Mouse (Mus musculus) hindbrain, embryonic 11.5 days (tissue): ENCODE results near the gene Faap100. TPM values are rescaled to one million over a fixed set of nuclear protein-coding genes. Genes with fewer than 3 reads are reported as not detected.

ENCODE experiments used
- ATAC-seq: fragments of 200-750 bp; cut with Nextera tagmentation; 2 replicates; pipeline ENCODE4 v1.8.0; 2017; ENCODE audit warnings: mild to moderate bottlenecking, moderate TSS enrichment, moderate library complexity; ENCODE audit not compliant: low FRiP score
- DNase-seq: peaks from one replicate; pipeline ENCODE4 v3.0.0-alpha.2; 2015; ENCODE audit warnings: low spot score
- H3K27ac ChIP-seq: fragments of 300-500 bp; sonication (generic); 2 replicates; pipeline ENCODE4 v1.5.1; 2014; ENCODE audit warnings: mild to moderate bottlenecking, low read depth, low read length
- H3K27me3 ChIP-seq: fragments of 300-500 bp; sonication (generic); 2 replicates; pipeline ENCODE4 v1.6.1; 2014; ENCODE audit warnings: mild to moderate bottlenecking, low read length, moderate library complexity, mixed read lengths; ENCODE audit not compliant: control insufficient read depth, insufficient read depth
- H3K36me3 ChIP-seq: fragments of 300-500 bp; sonication (generic); 2 replicates; pipeline ENCODE4 v1.6.1; 2014; ENCODE audit warnings: mild to moderate bottlenecking, low read length, moderate library complexity, mixed read lengths; ENCODE audit not compliant: control insufficient read depth, insufficient read depth
- H3K4me1 ChIP-seq: fragments of 300-500 bp; sonication (generic); replicated peaks from 2 replicates; pipeline ENCODE4 v1.6.1; 2014; ENCODE audit warnings: low read length, mixed read lengths; ENCODE audit not compliant: control insufficient read depth, insufficient read depth
- H3K4me2 ChIP-seq: fragments of 300-500 bp; sonication (generic); replicated peaks from 2 replicates; pipeline ENCODE4 v1.6.1; 2014; ENCODE audit warnings: mild to moderate bottlenecking, low read depth, low read length
- H3K4me3 ChIP-seq: fragments of 300-500 bp; sonication (generic); 2 replicates; pipeline ENCODE4 v1.5.1; 2014; ENCODE audit warnings: low read depth, low read length
- H3K9ac ChIP-seq: fragments of 300-500 bp; sonication (generic); 2 replicates; pipeline ENCODE4 v1.6.1; 2014; ENCODE audit warnings: low read depth, low read length
- H3K9me3 ChIP-seq: fragments of 300-500 bp; sonication (generic); 2 replicates; pipeline ENCODE4 v1.6.1; 2016; ENCODE audit warnings: low read length; ENCODE audit not compliant: control insufficient read depth
- WGBS: fragments of 180-500 bp; shearing (Covaris S2); extraction: QIAGEN DNeasy Blood & Tissue Kit; methylation state at CpG from one replicate; pipeline ENCODE4 v1.1.7; 2014; 5-methylcytosine and 5-hydroxymethylcytosine counted together
- polyA plus RNA-seq: library from polyadenylated mRNA; unstranded; fragments of >200 nt; fragmentation: Nextera tagmentation; extraction: Ambion mirVana; gene quantifications from 2 replicates; pipeline ENCODE4 v1.2.1, GENCODE M21; 2014

The Faap100 gene
- polyA plus RNA-seq, 1 experiment from 2014 or later: 27.8 TPM

DNA sequence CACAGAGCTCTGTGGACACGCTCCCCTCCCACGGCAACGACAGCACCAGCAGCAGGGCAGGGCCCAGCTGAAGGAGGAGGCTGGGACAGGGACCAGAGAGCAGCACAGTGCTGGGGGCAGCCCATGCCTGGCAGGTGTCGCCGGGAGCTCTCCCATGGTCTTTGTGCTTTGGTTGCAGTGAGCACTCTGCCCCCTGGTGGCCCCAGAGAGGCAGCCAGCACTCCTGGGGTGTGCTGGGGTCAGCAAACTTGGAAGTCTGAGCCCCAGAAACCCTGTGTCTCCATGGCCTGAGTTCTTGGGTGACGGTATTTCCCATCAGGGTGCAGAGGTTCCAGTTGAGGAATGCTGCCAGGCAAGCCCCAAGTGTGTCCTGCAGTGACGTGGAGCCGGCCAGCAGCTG, 8.9 kb downstream of the Faap100 start:
- Histone ChIP-seq H3K9me3 (no peaks in the 10 kb centered on the region), H3K9ac (0 out of 2 replicates have a peak overlapping the region, but pooled peaks have one; percentile 34), H3K27me3 (no peaks in the 10 kb centered on the region), H3K36me3 (peaks cover 7% of the 10 kb centered on the region; the same call in 1 of the 2 replicates), H3K4me3 (no peak overlapping the region), H3K27ac (no peak overlapping the region), H3K4me2 (no peak overlapping the region; the same call in 1 of the 2 replicates), H3K4me1 (peaks cover 3% of the 10 kb centered on the region)
- ATAC-seq: peak; percentile 64
- DNase-seq: peak; percentile 75
- 47% methylated on average over 8 of the region's 8 CpGs for WGBS

DNA sequence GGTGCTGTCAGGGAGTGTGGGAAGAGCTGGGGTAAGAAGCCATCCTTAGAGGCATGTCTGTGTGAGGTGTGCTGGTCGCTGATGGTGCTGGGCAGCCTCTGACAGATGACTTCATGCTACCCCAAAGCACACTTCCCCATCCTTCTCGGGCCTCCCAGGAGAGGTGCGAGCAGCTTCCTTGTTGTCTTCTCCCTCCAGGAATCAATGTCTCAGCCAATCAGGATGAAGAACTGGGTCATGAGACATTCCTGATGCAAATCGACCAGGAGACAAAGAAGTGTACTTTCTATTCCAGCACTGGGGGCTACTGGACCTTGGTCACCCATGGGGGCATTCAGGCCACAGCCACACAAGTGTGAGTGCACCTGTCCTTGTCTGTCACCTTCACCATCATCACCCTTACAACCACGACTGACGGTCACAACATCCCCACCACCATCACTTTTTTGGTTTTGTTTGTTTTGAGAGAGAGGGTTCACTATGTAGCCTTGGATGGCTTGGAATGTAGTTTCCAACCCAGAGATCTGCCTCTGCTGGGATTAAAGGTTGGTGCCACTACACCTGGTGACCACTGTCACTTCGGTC, 12.0 kb downstream of the Faap100 start:
- H3K9me3 ChIP-seq: no peaks in the 10 kb centered on the region
- H3K4me3 ChIP-seq: no peak overlapping the region
- no peak overlapping the region for H3K4me2 ChIP-seq
- H3K9ac ChIP-seq: no peak overlapping the region
- ATAC-seq (no peak), DNase-seq (no peak)
- H3K27me3 ChIP-seq: no peaks in the 10 kb centered on the region
- H3K27ac ChIP-seq: no peak overlapping the region
- H3K36me3 ChIP-seq: peaks cover 3% of the 10 kb centered on the region; the same call in 1 of the 2 replicates
- H3K4me1 ChIP-seq: peaks cover 3% of the 10 kb centered on the region
- 33% methylated on average over 7 of the region's 7 CpGs for WGBS

DNA sequence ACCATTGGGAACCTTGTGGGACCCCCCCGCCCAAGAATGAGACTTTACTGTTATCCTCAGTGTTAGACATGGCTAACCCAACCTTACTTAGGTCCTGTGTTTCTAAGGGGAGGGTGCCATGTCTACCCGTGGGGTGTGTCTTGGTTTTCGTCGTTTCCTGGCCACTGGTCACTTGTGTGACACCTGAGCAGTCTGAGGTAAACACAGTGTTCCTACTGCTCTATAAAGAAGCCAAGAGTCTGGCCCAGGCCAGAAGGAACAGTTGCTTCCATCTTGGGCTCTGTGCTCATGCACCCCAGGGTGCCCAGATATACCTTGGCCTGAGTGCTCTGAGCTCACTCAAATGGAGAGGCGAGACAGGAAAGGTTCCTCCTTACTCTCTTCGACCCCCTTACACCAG, 15.7 kb downstream of the Faap100 start:
- no peaks in the 10 kb centered on the region for H3K27me3 ChIP-seq
- no peak overlapping the region for H3K27ac ChIP-seq
- no peaks in the 10 kb centered on the region for H3K36me3 ChIP-seq
- peaks cover 11% of the 10 kb centered on the region for H3K4me1 ChIP-seq
- WGBS: 83% methylated on average over 6 of the region's 6 CpGs
- ATAC-seq: no peak
- no peak for DNase-seq
- H3K9ac ChIP-seq: no peak overlapping the region
- H3K4me3 ChIP-seq: no peak overlapping the region
- no peaks in the 10 kb centered on the region for H3K9me3 ChIP-seq
- no peak overlapping the region for H3K4me2 ChIP-seq

DNA sequence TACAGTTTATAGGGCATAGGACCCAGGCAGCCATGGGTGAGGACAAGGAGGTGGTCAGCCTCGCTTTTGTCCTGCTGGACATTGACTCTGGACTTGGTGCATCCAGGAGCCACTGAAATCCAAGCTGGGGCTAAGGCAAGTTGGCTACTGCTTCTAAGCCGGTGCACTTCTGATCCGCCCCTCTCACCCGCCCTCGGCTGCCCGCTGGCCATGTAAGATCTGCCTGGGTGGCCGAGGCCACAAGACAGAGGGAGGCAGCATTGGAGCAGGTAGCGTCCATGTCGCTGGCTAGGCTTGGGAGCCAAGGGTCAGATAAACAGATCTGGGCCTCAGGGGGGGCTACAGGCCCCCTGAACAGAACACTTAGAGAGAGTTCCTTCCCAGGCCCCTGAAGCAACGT, 17.3 kb downstream of the Faap100 start, which contains the start of gene Fscn2:
Gene Fscn2, plus strand, starts transcription at position 240 of the 400 bp plus-strand sequence.
- DNase-seq (no peak), ATAC-seq (no peak)
- whole genome bisulfite sequencing: 72% methylated on average over 10 of the region's 10 CpGs
- Histone ChIP-seq H3K9ac (no peak within 1 kb of the TSS), H3K4me2 (peak within 1 kb of the TSS; percentile 5; the same call in 1 of the 2 replicates), H3K4me3 (no peak within 1 kb of the TSS), H3K27ac (no peak within 1 kb of the TSS), H3K9me3 (no peaks in the 10 kb centered on the region), H3K36me3 (no peaks in the 10 kb centered on the region), H3K27me3 (no peaks in the 10 kb centered on the region), H3K4me1 (peaks cover 9% of the 10 kb centered on the region)

- no peak for ATAC-seq
- DNase-seq: no peak
- H3K4me3 ChIP-seq: no peak overlapping the region
- H3K9ac ChIP-seq: no peak overlapping the region
- H3K27ac ChIP-seq: no peak overlapping the region
- H3K9me3 ChIP-seq: no peaks in the 10 kb centered on the region
- WGBS: 73% methylated on average over 5 of the region's 5 CpGs
- H3K4me2 ChIP-seq: peak overlapping the region; percentile 5; the same call in 1 of the 2 replicates
- no peaks in the 10 kb centered on the region for H3K27me3 ChIP-seq
- H3K36me3 ChIP-seq: no peaks in the 10 kb centered on the region
- peaks cover 9% of the 10 kb centered on the region for H3K4me1 ChIP-seq
Observed at GRCm38 (mm10) chr11:120360755-120361154, 17.8 kb downstream of the Faap100 start.

GRCm38 (mm10) chr11:120360062-120360461, 18.5 kb downstream of the Faap100 start:
- Histone ChIP-seq H3K4me3 (no peak overlapping the region), H3K27ac (no peak overlapping the region), H3K9me3 (no peaks in the 10 kb centered on the region), H3K4me1 (peaks cover 9% of the 10 kb centered on the region), H3K9ac (no peak overlapping the region), H3K27me3 (no peaks in the 10 kb centered on the region), H3K36me3 (no peaks in the 10 kb centered on the region), H3K4me2 (no peak overlapping the region)
- WGBS: 56% methylated on average over 8 of the region's 8 CpGs
- DNase-seq (no peak), ATAC-seq (no peak)

- Histone ChIP-seq H3K27ac (no peak overlapping the region), H3K4me2 (no peak overlapping the region), H3K36me3 (no peaks in the 10 kb centered on the region), H3K4me3 (no peak overlapping the region), H3K9ac (no peak overlapping the region), H3K4me1 (peaks cover 9% of the 10 kb centered on the region), H3K9me3 (no peaks in the 10 kb centered on the region), H3K27me3 (no peaks in the 10 kb centered on the region)
- DNase-seq (no peak), ATAC-seq (no peak)
- WGBS: 89% methylated on average over 6 of the region's 6 CpGs
Observed at GRCm38 (mm10) chr11:120359391-120359790, 19.2 kb downstream of the Faap100 start.

DNA sequence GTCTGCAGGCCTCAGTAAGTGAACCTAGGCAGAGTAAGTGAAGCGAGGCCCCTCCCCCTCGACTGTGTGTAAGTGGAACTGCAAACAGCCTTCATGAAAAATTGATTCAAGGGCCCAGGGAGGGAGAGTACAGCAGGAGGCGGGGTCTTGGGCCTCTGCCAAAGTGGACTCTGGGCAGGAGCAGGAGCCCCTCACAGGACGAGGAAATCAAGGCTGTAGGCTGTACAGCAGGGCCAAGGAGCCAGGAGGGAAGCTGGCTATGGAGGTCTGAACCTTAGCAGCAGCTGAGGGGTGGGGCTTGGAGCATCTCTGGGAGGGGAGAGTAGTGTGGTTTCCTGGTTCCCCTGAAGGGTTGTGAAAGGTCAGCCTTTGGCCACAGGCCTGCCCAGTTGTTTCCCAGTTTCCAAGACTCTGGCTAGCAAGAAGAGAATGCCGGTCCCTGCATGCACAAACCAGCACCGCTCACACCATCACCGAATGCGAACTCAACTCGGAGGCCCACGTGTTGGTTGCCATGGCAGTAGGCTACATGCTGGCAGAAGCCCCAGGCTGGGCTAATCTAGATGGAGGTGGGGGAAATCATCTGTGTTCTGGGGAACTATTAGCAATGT, 20.7 kb downstream of the Faap100 start:
- Histone ChIP-seq H3K9ac (no peak overlapping the region), H3K27me3 (no peaks in the 10 kb centered on the region), H3K4me1 (peaks cover 11% of the 10 kb centered on the region), H3K36me3 (no peaks in the 10 kb centered on the region), H3K4me2 (peak overlapping the region; percentile 15; the same call in 1 of the 2 replicates), H3K27ac (peak overlapping the region; percentile 86), H3K9me3 (no peaks in the 10 kb centered on the region), H3K4me3 (no peak overlapping the region)
- DNase-seq (peak; percentile 73), ATAC-seq (peak; percentile 78)
- 19% methylated on average over 10 of the region's 10 CpGs for WGBS

- peaks cover 14% of the 10 kb centered on the region for H3K4me1 ChIP-seq
- no peak overlapping the region for H3K9ac ChIP-seq
- H3K4me2 ChIP-seq: no peak overlapping the region
- no peaks in the 10 kb centered on the region for H3K9me3 ChIP-seq
- H3K27ac ChIP-seq: no peak overlapping the region
- H3K27me3 ChIP-seq: no peaks in the 10 kb centered on the region
- no peaks in the 10 kb centered on the region for H3K36me3 ChIP-seq
- no peak overlapping the region for H3K4me3 ChIP-seq
- 96% methylated on average over 4 of the region's 4 CpGs for WGBS
- no peak for DNase-seq
- no peak for ATAC-seq
Observed at GRCm38 (mm10) chr11:120356900-120357299, 21.7 kb downstream of the Faap100 start.
